Mouse (Mus musculus) megakaryocyte, embryonic 14.5 days (primary cell): Measurements from ENCODE around the gene Amn1. TPM values are rescaled to one million over a fixed set of nuclear protein-coding genes. Genes with fewer than 3 reads are reported as not detected.
"Not testable (repeated sequence)": the region's sequence is repeated elsewhere in the genome, so short reads cannot be mapped to it uniquely, and the experiment has no call there.

ENCODE experiments used
- H3K27me3 ChIP-seq: replicated peaks from 2 replicates; pipeline ENCODE3; 2012; ENCODE audit warnings: inconsistent platforms
- H3K36me3 ChIP-seq: replicated peaks from 2 replicates; pipeline ENCODE3; 2012; ENCODE audit warnings: low read length, inconsistent platforms, mixed read lengths
- H3K4me1 ChIP-seq: 2 replicates; pipeline ENCODE4 v1.6.1; 2012; ENCODE audit warnings: inconsistent platforms
- H3K4me3 ChIP-seq: replicated peaks from 2 replicates; pipeline ENCODE3; 2012; ENCODE audit warnings: moderate library complexity, mild to moderate bottlenecking, inconsistent platforms
- H3K9me3 ChIP-seq: 2 replicates; pipeline ENCODE4 v1.6.1; 2012; ENCODE audit warnings: inconsistent platforms
- FLI1 ChIP-seq: IDR thresholded peaks from 2 replicates; pipeline ENCODE4 v1.6.1; 2012; ENCODE audit warnings: low read length, inconsistent platforms, mixed read lengths
- GATA1 ChIP-seq: IDR thresholded peaks from 3 replicates; pipeline ENCODE4 v1.6.1; 2012; ENCODE audit warnings: mixed read lengths, low read length, inconsistent platforms, borderline replicate concordance
- polyA plus RNA-seq: library from polyadenylated mRNA; stranded (reverse); fragments of >175 nt; gene quantifications from 2 replicates; pipeline ENCODE4 v1.2.3, GENCODE M21; 2012; ENCODE audit warnings: low replicate concordance; ENCODE audit not compliant: insufficient read depth

The Amn1 gene
- polyA plus RNA-seq, result 1.6 TPM in 1 of 2 replicates, not detected in the other

- TF ChIP-seq FLI1, result peak; percentile 93
- TF ChIP-seq GATA1, result no peak
- H3K9me3 ChIP-seq, result peaks cover 8% of the 10 kb centered on the region; the same call in 1 of the 2 replicates
- peaks cover 34% of the 10 kb centered on the region for H3K36me3 ChIP-seq
- peak within 1 kb of the TSS; percentile 95 for H3K4me3 ChIP-seq
- H3K4me1 ChIP-seq, result peaks cover 51% of the 10 kb centered on the region
- no peaks in the 10 kb centered on the region for H3K27me3 ChIP-seq
Observed at GRCm38 (mm10) chr6:149188041-149188924, at the start of gene Amn1. Gene Amn1, minus strand, starts transcription at chr6:149188712.

DNA sequence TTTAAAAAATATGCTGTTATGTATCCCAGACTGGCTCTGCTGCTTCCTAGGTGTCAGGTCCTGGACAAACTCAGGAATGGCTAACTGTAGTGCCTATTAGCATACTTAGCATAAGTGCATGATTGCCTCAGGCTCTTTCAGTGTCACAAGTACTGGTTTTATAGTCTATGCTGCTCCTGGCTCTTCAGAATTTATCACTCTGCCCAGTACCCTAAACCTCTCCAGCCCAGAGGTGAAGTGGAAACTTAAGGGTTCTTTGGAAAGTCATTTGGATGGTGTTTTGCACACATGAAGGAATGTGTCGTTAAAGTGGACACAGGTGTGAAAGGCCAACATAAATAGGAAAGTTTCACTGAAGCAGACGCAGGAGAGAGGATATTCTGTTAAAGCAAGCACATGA is 48.3 kb upstream of the Amn1 start:
- Histone ChIP-seq H3K4me1 (peaks cover 33% of the 10 kb centered on the region), H3K27me3 (no peaks in the 10 kb centered on the region), H3K9me3 (peaks cover 18% of the 10 kb centered on the region), H3K4me3 (no peak overlapping the region), H3K36me3 (peaks cover 33% of the 10 kb centered on the region)
- no peak for TF ChIP-seq FLI1
- no peak for TF ChIP-seq GATA1

DNA sequence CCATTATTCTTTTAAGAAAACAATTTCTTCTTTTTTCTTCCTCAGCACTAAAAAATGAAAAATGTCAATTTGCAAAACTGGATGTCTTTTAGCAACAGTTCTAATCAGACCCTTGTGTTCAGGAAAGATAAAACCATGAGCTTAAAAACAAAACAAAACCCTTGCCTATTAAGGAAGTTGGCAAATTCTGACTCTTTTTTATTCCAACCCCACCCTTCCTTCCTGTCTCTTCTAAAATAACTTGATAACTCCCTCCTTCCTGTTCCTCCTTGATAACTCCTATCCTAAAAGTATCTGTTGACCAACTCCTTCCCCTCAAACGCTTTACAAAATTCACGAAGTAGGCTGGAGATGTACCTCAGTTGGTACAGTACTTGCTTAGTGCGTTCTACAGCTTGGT is 45.4 kb upstream of the Amn1 start:
- H3K36me3 ChIP-seq, result peaks cover 29% of the 10 kb centered on the region
- peaks cover 10% of the 10 kb centered on the region; the same call in 1 of the 2 replicates for H3K9me3 ChIP-seq
- H3K4me1 ChIP-seq, result peaks cover 33% of the 10 kb centered on the region
- TF ChIP-seq GATA1, result no peak
- no peak for TF ChIP-seq FLI1
- peak overlapping the region; percentile 71 for H3K4me3 ChIP-seq
- no peaks in the 10 kb centered on the region for H3K27me3 ChIP-seq

- peaks cover 24% of the 10 kb centered on the region; the same call in 1 of the 2 replicates for H3K4me1 ChIP-seq
- no peak overlapping the region for H3K4me3 ChIP-seq
- H3K27me3 ChIP-seq, result no peaks in the 10 kb centered on the region
- TF ChIP-seq FLI1 (no peak), GATA1 (no peak)
- H3K36me3 ChIP-seq, result peaks cover 8% of the 10 kb centered on the region
- H3K9me3 ChIP-seq, result 0 out of 2 replicates have a peak, but pooled peaks cover 8% of the 10 kb centered on the region
Observed at GRCm38 (mm10) chr6:149224751-149225150, 36.2 kb upstream of the Amn1 start.

GRCm38 (mm10) chr6:149221296-149221695 is 32.8 kb upstream of the Amn1 start:
- H3K36me3 ChIP-seq, result peaks cover 29% of the 10 kb centered on the region
- peaks cover 24% of the 10 kb centered on the region; the same call in 1 of the 2 replicates for H3K4me1 ChIP-seq
- no peaks in the 10 kb centered on the region for H3K27me3 ChIP-seq
- no peak overlapping the region for H3K4me3 ChIP-seq
- H3K9me3 ChIP-seq, result peaks cover 17% of the 10 kb centered on the region; the same call in 1 of the 2 replicates
- TF ChIP-seq GATA1 (no peak), FLI1 (no peak)

DNA sequence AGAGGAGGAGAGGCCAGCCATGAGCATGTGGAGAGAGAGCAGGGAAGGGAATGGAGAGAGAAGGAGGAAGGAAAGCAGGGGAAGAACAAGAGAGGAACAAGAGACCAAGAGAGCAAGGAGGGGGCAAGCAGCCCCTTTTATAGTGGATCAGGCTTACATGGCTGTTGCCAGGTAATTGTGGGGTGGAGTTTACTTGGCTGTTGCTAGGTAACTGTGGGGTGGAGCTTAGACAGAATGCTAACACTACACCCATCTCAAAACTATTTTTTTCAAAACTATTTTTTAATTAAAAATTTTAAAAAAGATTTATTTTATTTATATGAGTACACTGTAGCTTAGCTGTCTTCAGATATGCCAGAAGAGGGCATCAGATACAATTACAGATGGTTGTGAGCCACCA is 10.1 kb upstream of the Amn1 start:
- Histone ChIP-seq H3K4me3 (no peak overlapping the region), H3K9me3 (no peaks in the 10 kb centered on the region), H3K36me3 (no peaks in the 10 kb centered on the region), H3K4me1 (peaks cover 39% of the 10 kb centered on the region), H3K27me3 (no peaks in the 10 kb centered on the region)
- TF ChIP-seq FLI1 (no peak), GATA1 (no peak)

- peaks cover 5% of the 10 kb centered on the region for H3K36me3 ChIP-seq
- TF ChIP-seq FLI1, result no peak
- TF ChIP-seq GATA1, result no peak
- H3K4me1 ChIP-seq, result peaks cover 47% of the 10 kb centered on the region
- no peaks in the 10 kb centered on the region for H3K27me3 ChIP-seq
- no peak overlapping the region for H3K4me3 ChIP-seq
- H3K9me3 ChIP-seq, result peaks cover 3% of the 10 kb centered on the region; the same call in 1 of the 2 replicates
Observed at GRCm38 (mm10) chr6:149197116-149197515, 8.6 kb upstream of the Amn1 start.

GRCm38 (mm10) chr6:149193276-149193905 is 4.9 kb upstream of the Amn1 start:
- Histone ChIP-seq H3K4me1 (peaks cover 52% of the 10 kb centered on the region), H3K27me3 (no peaks in the 10 kb centered on the region), H3K4me3 (peak overlapping the region; percentile 80), H3K9me3 (peaks cover 8% of the 10 kb centered on the region; the same call in 1 of the 2 replicates), H3K36me3 (peaks cover 8% of the 10 kb centered on the region)
- peak; percentile 52; the same call in 1 of the 3 replicates for TF ChIP-seq GATA1
- no peak for TF ChIP-seq FLI1

DNA sequence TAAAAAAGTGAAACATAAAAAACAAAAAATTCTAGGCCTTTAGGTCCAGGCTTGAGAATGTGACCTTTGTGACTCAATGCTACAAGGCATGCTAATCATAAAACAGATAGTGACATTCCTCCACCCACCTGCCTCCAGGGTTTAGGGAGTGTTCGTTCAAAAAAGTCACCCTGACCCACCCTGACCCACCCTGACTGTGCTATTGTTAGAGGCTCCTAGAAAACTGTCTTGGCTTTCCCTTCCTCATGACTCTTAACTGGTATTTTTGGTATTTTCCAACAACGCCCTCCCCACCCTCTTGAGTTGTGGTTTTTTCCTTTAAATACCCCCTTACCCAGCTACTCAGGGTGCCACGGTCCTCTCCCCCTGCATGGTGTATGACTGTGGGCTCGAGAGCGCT is 3.4 kb upstream of the Amn1 start:
- not testable (repeated sequence) for H3K4me3 ChIP-seq, H3K27me3 ChIP-seq, H3K9me3 ChIP-seq, H3K36me3 ChIP-seq
- peaks cover 51% of the 10 kb centered on the region for H3K4me1 ChIP-seq

- Histone ChIP-seq H3K4me3 (peak overlapping the region; percentile 95), H3K27me3 (no peaks in the 10 kb centered on the region), H3K9me3 (peaks cover 8% of the 10 kb centered on the region; the same call in 1 of the 2 replicates), H3K4me1 (peaks cover 55% of the 10 kb centered on the region), H3K36me3 (peaks cover 25% of the 10 kb centered on the region)
- TF ChIP-seq FLI1, result no peak
- no peak for TF ChIP-seq GATA1
Observed at GRCm38 (mm10) chr6:149189340-149189922, 919 bp upstream of the Amn1 start.
